Mouse (Mus musculus): ENCODE measurements around the gene Gm10337. TPM values are rescaled to one million over a fixed set of nuclear protein-coding genes. Genes with fewer than 3 reads are reported as not detected.

Gene Gm10337
- polyA plus RNA-seq, 1 experiment from 2014 or later = 5.5 TPM

DNA sequence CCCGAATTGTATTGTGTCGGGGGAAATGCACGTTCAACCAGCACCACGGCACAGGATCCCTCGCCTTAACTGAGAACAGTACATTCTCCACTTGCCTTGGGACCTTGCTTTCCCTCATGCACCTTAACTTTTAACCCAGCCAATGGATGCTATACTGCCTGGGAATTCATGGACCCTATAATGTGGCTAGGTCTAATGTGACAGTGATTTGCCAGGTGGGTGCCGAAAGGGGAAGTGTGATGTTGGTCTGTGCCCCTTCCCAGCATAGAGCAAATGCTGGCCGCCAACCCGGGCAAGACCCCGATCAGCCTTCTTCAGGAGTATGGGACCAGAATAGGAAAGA, 15.3 kb downstream of the Gm10337 start:
- WGBS = 17% methylated on average over 9 of the region's 9 CpGs
- Histone ChIP-seq H3K4me1 (peaks cover 34% of the 10 kb centered on the region), H3K4me2 (peak overlapping the region; percentile 81), H3K27me3 (no peaks in the 10 kb centered on the region), H3K9ac (peak overlapping the region; percentile 85), H3K27ac (peak overlapping the region; percentile 100), H3K4me3 (replicated peaks) (peak overlapping the region; percentile 80), H3K9me3 (replicated peaks) (no peaks in the 10 kb centered on the region), H3K36me3 (peaks cover 35% of the 10 kb centered on the region)
- no peak; the same call in 1 of the 2 replicates for ATAC-seq (replicated peaks; ENCODE audit: low FRiP score)

DNA sequence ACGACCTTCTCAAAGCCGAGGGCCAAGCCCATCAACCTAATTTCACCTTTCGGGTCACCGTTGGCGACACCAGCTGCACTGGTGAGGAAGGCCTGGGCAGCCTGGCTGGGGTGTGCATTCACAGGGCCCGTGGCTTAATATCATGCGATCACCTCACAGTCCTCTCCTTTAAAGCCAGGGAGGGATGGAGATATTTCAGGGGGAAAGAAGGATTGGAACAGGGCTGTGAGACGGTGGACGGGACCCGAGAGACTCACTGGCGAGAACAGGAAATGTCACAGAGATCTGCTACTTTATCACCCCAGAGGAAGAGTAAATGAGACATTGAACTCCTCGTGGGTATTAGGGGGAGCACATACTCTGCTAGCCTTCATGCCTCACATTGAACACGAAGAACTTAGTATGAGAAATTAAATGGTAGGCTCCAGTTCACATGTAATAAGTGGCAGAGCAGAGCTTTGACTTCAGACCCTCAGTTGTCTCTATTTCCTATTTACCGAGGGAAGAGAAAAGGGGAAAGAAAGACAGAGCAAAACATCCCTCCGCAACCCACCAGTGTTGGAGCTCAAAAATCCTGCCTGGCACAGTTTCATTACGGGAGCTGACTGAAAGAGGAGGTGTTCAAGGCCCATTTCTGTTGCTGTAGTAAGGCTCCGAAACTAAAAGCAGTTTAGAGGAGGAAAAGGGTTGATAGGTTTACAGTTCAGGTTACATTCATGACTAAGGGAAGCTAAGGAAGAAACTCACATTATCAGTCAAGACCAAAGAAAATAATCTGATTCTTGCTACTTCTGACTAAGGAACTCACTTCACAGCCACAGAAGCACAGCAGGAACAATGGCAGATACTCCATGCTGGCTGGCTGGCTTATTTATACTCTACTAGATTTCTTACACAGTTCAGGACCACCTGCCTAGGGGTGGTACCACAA, 16.0 kb downstream of the Gm10337 start:
- Histone ChIP-seq H3K27ac (peak overlapping the region; percentile 100; the same call in 1 of the 2 replicates), H3K9ac (peak overlapping the region; percentile 85), H3K36me3 (peaks cover 41% of the 10 kb centered on the region), H3K4me2 (peak overlapping the region; percentile 81), H3K9me3 (replicated peaks) (no peaks in the 10 kb centered on the region), H3K4me3 (replicated peaks) (peak overlapping the region; percentile 80), H3K4me1 (peaks cover 34% of the 10 kb centered on the region), H3K27me3 (no peaks in the 10 kb centered on the region)
- ATAC-seq (replicated peaks; ENCODE audit: low FRiP score) = no peak
- 50% methylated on average over 17 of the region's 17 CpGs for WGBS

DNA sequence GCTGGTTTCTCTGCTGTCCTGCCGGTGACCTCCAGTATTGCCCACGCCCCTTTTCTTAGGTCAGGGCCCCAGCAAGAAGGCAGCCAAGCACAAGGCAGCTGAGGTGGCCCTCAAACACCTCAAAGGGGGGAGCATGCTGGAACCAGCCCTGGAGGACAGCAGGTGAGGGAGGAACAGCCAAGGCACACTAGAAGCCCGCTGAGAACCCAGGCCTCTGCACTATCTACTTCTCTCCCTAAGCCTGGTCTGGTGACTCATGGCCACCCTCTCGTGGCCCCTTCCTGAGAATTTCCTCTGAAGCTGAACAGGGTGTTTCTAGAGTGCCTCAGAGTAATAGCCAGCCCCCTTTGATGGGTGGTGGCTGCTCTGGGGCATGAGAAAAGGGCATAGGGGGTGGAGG, 16.9 kb downstream of the Gm10337 start:
- WGBS = 85% methylated on average over 4 of the region's 4 CpGs
- peaks cover 49% of the 10 kb centered on the region for H3K36me3 ChIP-seq
- peaks cover 30% of the 10 kb centered on the region for H3K4me1 ChIP-seq
- 0 out of 2 replicates have a peak overlapping the region, but pooled peaks have one; percentile 14 for H3K9ac ChIP-seq
- ATAC-seq (replicated peaks; ENCODE audit: low FRiP score) = no peak
- no peak overlapping the region for H3K4me2 ChIP-seq
- H3K27me3 ChIP-seq = no peaks in the 10 kb centered on the region
- H3K9me3 ChIP-seq (replicated peaks) = no peaks in the 10 kb centered on the region
- no peak overlapping the region for H3K4me3 ChIP-seq (replicated peaks)
- H3K27ac ChIP-seq = no peak overlapping the region

DNA sequence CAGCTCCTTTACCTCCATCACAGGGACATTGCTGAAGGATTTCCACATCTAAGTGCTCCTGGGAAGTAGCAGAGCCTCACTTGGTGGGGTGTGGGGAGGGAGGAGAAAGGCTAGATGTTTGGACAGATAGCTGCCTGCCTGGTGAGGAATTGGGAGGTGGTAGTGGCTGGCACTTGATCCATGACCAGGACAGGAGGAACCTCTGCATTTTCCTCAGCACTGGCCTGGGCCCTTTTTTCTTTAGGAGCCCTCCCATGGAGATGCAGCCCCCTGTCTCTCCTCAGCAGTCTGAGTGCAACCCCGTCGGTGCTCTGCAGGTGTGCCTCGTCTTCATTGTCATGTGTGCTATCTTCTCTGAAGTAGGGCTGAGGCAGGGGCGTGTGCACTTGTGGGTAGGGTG, 18.0 kb downstream of the Gm10337 start:
- Histone ChIP-seq H3K9ac (no peak overlapping the region), H3K36me3 (peaks cover 54% of the 10 kb centered on the region), H3K27ac (no peak overlapping the region), H3K27me3 (no peaks in the 10 kb centered on the region), H3K4me3 (replicated peaks) (no peak overlapping the region), H3K4me1 (peaks cover 20% of the 10 kb centered on the region), H3K9me3 (replicated peaks) (no peaks in the 10 kb centered on the region), H3K4me2 (no peak overlapping the region)
- WGBS = 89% methylated on average over 4 of the region's 4 CpGs
- ATAC-seq (replicated peaks; ENCODE audit: low FRiP score) = no peak

DNA sequence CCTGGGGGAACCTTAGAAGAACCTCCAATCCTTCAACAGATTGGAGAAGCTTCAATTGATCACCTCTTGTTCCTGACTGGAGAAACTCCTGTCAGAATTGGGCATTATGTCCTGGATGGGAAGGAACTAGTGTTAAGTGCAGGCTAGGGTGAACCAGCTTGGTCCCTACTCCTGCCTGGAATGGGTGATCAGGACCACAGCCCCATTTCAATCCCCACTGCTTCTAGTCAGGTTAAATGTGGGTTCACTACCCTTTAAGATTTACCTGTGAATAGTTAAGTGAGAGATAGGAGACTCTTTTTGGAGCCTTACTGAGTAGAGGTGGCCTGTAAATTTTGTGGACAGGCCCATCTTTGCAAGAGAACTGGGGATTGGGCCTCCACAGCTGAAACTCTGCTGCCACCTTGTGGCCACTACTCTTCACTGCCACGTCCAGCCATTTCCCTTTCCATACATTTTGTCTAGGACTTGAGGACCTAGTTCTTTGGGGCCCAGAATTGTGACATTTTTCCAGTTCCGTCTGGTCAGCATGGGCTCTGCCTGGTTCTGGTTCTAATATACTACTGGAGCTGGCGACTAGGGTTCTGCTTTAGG, 21.5 kb downstream of the Gm10337 start, which contains the start of gene Npff:
Gene Npff (minus strand): TSS at position 51 of the 594 bp plus-strand sequence.
- no peak within 1 kb of the TSS for H3K4me2 ChIP-seq
- no peaks in the 10 kb centered on the region for H3K27me3 ChIP-seq
- peak within 1 kb of the TSS; percentile 15; the same call in 1 of the 2 replicates for H3K9ac ChIP-seq
- H3K4me3 ChIP-seq (replicated peaks) = no peak within 1 kb of the TSS
- no peak for ATAC-seq (replicated peaks; ENCODE audit: low FRiP score)
- 4% methylated on average over 3 of the region's 3 CpGs for WGBS
- H3K9me3 ChIP-seq (replicated peaks) = no peaks in the 10 kb centered on the region
- H3K27ac ChIP-seq = no peak within 1 kb of the TSS
- H3K4me1 ChIP-seq = peaks cover 10% of the 10 kb centered on the region
- peaks cover 82% of the 10 kb centered on the region for H3K36me3 ChIP-seq

DNA sequence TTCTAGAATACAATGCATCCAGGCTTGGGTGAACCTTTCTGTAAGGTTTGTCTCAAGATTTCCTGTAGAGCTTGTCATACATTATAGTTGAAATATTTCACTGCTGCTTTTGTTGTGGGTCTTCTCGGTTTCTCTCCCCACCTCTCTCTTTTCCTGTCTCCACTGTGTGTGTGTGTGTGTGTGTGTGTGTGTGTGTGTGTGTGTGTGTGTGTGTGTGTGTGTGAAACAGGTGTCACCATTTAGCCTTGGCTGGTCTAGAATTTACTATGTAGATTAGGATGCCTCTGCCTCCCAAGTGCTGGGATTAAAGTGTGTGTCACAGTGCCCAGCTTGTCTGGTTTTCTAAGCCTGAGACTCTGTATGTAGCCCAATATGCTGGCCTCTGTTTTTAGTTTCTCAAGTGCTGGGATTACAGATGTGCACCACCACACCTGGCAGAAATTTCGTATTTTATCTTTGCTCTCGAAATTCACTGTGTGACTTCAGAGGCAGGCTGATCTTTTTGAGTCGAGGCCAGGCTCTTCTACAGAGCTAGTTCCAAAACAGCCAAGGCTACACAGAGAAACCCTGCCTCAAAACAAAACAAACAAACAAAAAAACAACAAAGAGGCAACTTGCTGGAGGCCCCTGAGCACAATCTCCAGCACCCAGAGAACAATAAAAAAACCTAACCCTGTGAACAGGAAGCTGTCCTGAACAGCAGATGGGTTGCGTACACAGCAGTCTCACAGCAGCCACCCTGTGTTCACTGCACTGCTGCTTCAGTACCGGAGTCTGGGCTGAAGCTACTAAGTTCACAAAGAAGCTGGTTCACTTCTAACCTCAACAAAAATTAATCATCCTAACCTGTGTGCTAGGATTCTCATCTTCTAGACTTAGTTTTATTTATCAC, 22.8 kb downstream of the Gm10337 start:
- Histone ChIP-seq H3K4me1 (no peaks in the 10 kb centered on the region), H3K4me3 (replicated peaks) (no peak overlapping the region), H3K27ac (no peak overlapping the region), H3K27me3 (no peaks in the 10 kb centered on the region), H3K4me2 (no peak overlapping the region), H3K9me3 (replicated peaks) (no peaks in the 10 kb centered on the region), H3K9ac (no peak overlapping the region), H3K36me3 (peaks cover 83% of the 10 kb centered on the region)
- no peak for ATAC-seq (replicated peaks; ENCODE audit: low FRiP score)
- 70% methylated on average over 6 of the region's 6 CpGs for WGBS

DNA sequence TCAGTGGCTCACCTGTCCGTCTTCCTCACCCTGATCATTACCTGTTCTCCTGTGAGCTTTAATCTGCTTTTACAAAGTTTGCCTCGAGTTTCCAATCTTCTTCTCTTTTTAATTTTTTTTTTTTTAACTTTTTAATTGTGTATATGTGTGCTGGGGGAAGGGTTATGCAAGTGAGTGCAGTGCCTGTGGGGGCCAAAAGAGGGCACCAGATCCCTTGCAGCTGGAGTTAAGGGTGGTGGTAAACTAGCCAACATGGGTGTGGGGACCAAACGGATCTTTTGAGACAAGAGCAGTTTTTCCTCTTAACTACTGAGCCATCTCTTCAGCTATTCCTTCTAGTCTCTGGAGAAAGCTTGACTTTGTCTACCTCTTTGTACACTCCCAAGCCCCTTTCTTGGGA, 24.4 kb downstream of the Gm10337 start:
- ATAC-seq (replicated peaks; ENCODE audit: low FRiP score) = no peak

DNA sequence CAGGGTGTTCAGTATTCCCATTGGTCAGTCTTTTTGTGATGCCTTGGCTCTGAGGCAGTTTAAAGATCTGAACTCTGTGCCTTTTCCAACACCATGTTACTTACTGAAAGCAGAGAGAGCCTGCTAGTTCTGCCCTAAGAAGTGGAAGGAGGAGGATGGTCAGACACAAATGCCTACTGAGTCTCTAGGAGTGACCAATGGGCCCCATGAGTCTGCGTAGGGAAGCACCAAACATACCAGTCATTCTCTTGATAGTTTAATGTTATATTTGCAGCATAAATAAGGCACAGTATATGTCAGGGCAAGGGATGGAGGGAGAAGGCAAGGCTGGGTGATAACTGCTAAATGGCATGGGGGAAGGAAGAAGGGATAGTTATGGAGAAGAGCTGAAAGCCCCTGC, 24.9 kb downstream of the Gm10337 start:
- ATAC-seq (replicated peaks; ENCODE audit: low FRiP score) = no peak
- 90% methylated on average over 1 of the region's 1 CpGs for WGBS
- no peak overlapping the region for H3K9ac ChIP-seq
- no peak overlapping the region for H3K27ac ChIP-seq
- H3K4me3 ChIP-seq (replicated peaks) = no peak overlapping the region
- no peaks in the 10 kb centered on the region for H3K27me3 ChIP-seq
- H3K4me2 ChIP-seq = no peak overlapping the region
- peaks cover 85% of the 10 kb centered on the region for H3K36me3 ChIP-seq
- H3K4me1 ChIP-seq = no peaks in the 10 kb centered on the region
- no peaks in the 10 kb centered on the region for H3K9me3 ChIP-seq (replicated peaks)

More for the DNA sequence above, 24.4 kb downstream of the Gm10337 start:
- WGBS = 79% methylated on average over 3 of the region's 3 CpGs
- H3K36me3 ChIP-seq = peaks cover 82% of the 10 kb centered on the region
- H3K9me3 ChIP-seq (replicated peaks) = no peaks in the 10 kb centered on the region
- H3K27ac ChIP-seq = no peak overlapping the region
- no peaks in the 10 kb centered on the region for H3K4me1 ChIP-seq
- no peaks in the 10 kb centered on the region for H3K27me3 ChIP-seq
- H3K4me2 ChIP-seq = no peak overlapping the region
- H3K9ac ChIP-seq = no peak overlapping the region
- no peak overlapping the region for H3K4me3 ChIP-seq (replicated peaks)

DNA sequence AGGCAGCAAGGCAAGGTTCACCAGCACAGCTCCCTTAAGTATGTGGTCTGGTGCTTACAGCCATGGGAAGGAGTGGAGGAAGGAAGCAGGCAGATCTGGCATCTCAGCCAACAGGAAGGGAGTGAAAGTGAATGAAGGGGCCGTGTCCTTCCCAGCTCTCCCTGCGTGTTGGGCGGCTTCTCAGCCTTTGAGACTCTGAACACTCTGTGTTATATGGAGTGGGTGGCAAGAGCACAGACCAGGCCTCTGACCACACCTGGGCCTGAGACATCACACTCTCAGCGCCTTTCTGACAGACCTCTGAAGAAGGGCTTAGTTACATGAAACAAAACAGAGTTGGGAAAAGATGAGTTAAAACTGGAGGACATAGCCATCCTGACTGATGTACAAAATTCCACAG, 27.0 kb downstream of the Gm10337 start:
- peaks cover 83% of the 10 kb centered on the region for H3K36me3 ChIP-seq
- no peak overlapping the region for H3K9ac ChIP-seq
- ATAC-seq (replicated peaks; ENCODE audit: low FRiP score) = no peak
- no peak overlapping the region for H3K4me3 ChIP-seq (replicated peaks)
- WGBS = 78% methylated on average over 4 of the region's 4 CpGs
- H3K27ac ChIP-seq = no peak overlapping the region
- no peaks in the 10 kb centered on the region for H3K27me3 ChIP-seq
- H3K4me2 ChIP-seq = no peak overlapping the region
- H3K9me3 ChIP-seq (replicated peaks) = no peaks in the 10 kb centered on the region
- no peaks in the 10 kb centered on the region for H3K4me1 ChIP-seq

DNA sequence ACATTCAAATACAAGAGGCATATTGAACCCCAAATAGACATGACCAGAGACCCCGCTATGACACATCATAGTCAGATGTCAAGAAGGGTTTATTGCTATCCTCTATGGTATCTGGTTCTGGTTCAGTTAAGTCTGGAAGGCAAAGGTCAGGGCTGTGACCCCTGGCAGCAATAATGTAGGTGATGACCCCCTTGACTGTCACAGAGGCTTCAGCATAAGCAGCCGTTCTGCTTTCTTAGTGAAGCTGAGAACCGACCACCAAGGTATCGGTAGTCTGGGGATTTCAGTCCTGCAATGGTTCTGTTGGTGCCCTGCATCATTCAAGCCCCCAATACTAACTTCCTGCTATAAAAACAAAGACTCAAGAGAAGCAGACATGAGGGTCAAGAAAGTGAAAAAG, 28.1 kb downstream of the Gm10337 start:
- Histone ChIP-seq H3K9ac (no peak overlapping the region), H3K4me3 (replicated peaks) (no peak overlapping the region), H3K4me2 (no peak overlapping the region), H3K27me3 (no peaks in the 10 kb centered on the region), H3K4me1 (no peaks in the 10 kb centered on the region), H3K9me3 (replicated peaks) (no peaks in the 10 kb centered on the region), H3K36me3 (peaks cover 89% of the 10 kb centered on the region), H3K27ac (no peak overlapping the region)
- ATAC-seq (replicated peaks; ENCODE audit: low FRiP score) = no peak
- WGBS = 53% methylated on average over 4 of the region's 4 CpGs

DNA sequence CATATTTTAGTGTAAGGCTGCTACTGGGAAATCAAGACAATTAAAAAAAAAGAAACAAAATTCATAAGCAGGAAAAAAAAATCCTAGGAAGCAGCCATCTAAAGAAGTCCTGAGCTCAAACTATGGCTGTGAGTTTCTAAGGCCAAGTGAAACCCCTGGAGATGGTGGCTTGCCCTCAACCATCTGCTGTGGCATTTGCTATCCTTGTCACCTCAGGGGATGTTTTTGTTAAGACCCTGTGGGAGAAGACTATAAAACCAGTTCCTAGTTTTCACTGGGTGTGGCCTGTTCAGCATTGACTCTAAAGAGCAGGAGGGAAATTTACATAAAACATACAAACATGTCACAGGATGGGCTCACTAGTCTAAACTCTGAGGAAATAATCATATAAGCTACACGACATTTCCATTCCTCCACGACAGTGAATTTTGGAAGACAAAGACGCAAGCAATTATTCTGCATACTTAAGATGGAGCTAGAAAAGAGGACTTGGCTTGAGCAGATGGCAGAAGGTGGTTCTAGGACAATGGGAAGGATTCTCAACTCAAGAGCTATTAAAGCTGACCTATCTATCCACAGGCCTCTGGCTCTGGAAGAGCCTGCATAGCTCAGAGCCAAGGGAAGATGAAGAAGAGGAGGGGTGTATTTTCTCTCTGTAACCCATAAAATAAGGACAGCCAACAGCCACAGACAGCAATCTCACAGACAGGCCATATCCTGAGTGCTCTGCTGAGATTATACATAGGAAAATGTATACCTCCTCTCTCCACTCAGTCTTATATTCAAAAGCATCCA, 28.8 kb downstream of the Gm10337 start:
- Histone ChIP-seq H3K4me2 (no peak overlapping the region), H3K9ac (no peak overlapping the region), H3K27ac (no peak overlapping the region), H3K4me3 (replicated peaks) (no peak overlapping the region), H3K4me1 (no peaks in the 10 kb centered on the region), H3K27me3 (no peaks in the 10 kb centered on the region), H3K36me3 (peaks cover 93% of the 10 kb centered on the region), H3K9me3 (replicated peaks) (no peaks in the 10 kb centered on the region)
- WGBS = 89% methylated on average over 3 of the region's 3 CpGs
- no peak for ATAC-seq (replicated peaks; ENCODE audit: low FRiP score)

All from kidney, embryonic 15.5 days (tissue).